Mouse (Mus musculus) urinary bladder, postnatal 10 days (tissue): ENCODE measurements around the gene Cox15.
A peak's percentile ranks its signal among the peaks of the same experiment; 100 is the strongest.

Experiments
- DNase-seq: peaks from one replicate; pipeline ENCODE4 v3.0.0; 2022; ENCODE audit warnings: low spot score

The Cox15 gene

GRCm38 (mm10) chr19:43761543-43762256, 8.9 kb upstream of the Cox15 start:
- no peak for DNase-seq

- peak; percentile 36 for DNase-seq
Observed at GRCm38 (mm10) chr19:43760504-43760903, 7.7 kb upstream of the Cox15 start.

GRCm38 (mm10) chr19:43754872-43755271, 2.1 kb upstream of the Cox15 start:
- DNase-seq, result no peak

- DNase-seq, result no peak
Observed at GRCm38 (mm10) chr19:43754237-43754636, 1.4 kb upstream of the Cox15 start.

GRCm38 (mm10) chr19:43753226-43753835, 531 bp upstream of the Cox15 start:
- peak; percentile 75 for DNase-seq

- DNase-seq, result no peak
Observed at GRCm38 (mm10) chr19:43750008-43750407, 2.8 kb downstream of the Cox15 start.

GRCm38 (mm10) chr19:43747877-43748276, 4.9 kb downstream of the Cox15 start:
- no peak for DNase-seq

GRCm38 (mm10) chr19:43745740-43746139, 7.1 kb downstream of the Cox15 start:
- no peak for DNase-seq

- DNase-seq, result no peak
Observed at GRCm38 (mm10) chr19:43743401-43743800, 9.4 kb downstream of the Cox15 start.

GRCm38 (mm10) chr19:43738409-43738808, 14.4 kb downstream of the Cox15 start:
- no peak for DNase-seq

GRCm38 (mm10) chr19:43731157-43731556, 21.6 kb downstream of the Cox15 start:
- no peak for DNase-seq

GRCm38 (mm10) chr19:43730037-43730428, 22.8 kb downstream of the Cox15 start:
- no peak for DNase-seq

- no peak for DNase-seq
Observed at GRCm38 (mm10) chr19:43729296-43730036, 23.3 kb downstream of the Cox15 start.

GRCm38 (mm10) chr19:43726510-43727146, 26.2 kb downstream of the Cox15 start:
- no peak for DNase-seq

GRCm38 (mm10) chr19:43724821-43725220, 28.0 kb downstream of the Cox15 start:
- DNase-seq, result no peak

- DNase-seq, result no peak
Observed at GRCm38 (mm10) chr19:43724194-43724593, 28.6 kb downstream of the Cox15 start.

- no peak for DNase-seq
Observed at GRCm38 (mm10) chr19:43723501-43723900, 29.3 kb downstream of the Cox15 start.

GRCm38 (mm10) chr19:43722891-43723290, 29.9 kb downstream of the Cox15 start:
- no peak for DNase-seq

- no peak for DNase-seq
Observed at GRCm38 (mm10) chr19:43720061-43720460, 32.7 kb downstream of the Cox15 start.

GRCm38 (mm10) chr19:43711971-43712370, 40.8 kb downstream of the Cox15 start:
- DNase-seq, result no peak

- DNase-seq, result no peak
Observed at GRCm38 (mm10) chr19:43711159-43711916, 41.5 kb downstream of the Cox15 start.

- no peak for DNase-seq
Observed at GRCm38 (mm10) chr19:43709317-43709716, 43.5 kb downstream of the Cox15 start.
